Mouse (Mus musculus): ENCODE measurements around the gene Arl4a. TPM values are rescaled to one million over a fixed set of nuclear protein-coding genes. Genes with fewer than 3 reads are reported as not detected.

Gene Arl4a
- 37.3 TPM for total RNA-seq (2023)

GRCm38 (mm10) chr12:40037876-40038463 lies at the start of gene Arl4a:
Arl4a (minus strand) TSS chr12:40038025.

Other genes starting within 250 kb of the Arl4a start
- not detected for gene Scin, start 96.2 kb upstream of the Arl4a start, total RNA-seq (2023)
- gene Lsmem1, start 161.5 kb upstream of the Arl4a start, total RNA-seq (2023), result 0.91 TPM
- 395 TPM for gene Ifrd1, start 210.5 kb upstream of the Arl4a start, total RNA-seq (2023)

Measured in CD4-positive naive resting alpha-beta T cell, adult 76 days (primary cell).